10 mouse cellular contexts compared by ENCODE assay signal in the genomic region with DNA sequence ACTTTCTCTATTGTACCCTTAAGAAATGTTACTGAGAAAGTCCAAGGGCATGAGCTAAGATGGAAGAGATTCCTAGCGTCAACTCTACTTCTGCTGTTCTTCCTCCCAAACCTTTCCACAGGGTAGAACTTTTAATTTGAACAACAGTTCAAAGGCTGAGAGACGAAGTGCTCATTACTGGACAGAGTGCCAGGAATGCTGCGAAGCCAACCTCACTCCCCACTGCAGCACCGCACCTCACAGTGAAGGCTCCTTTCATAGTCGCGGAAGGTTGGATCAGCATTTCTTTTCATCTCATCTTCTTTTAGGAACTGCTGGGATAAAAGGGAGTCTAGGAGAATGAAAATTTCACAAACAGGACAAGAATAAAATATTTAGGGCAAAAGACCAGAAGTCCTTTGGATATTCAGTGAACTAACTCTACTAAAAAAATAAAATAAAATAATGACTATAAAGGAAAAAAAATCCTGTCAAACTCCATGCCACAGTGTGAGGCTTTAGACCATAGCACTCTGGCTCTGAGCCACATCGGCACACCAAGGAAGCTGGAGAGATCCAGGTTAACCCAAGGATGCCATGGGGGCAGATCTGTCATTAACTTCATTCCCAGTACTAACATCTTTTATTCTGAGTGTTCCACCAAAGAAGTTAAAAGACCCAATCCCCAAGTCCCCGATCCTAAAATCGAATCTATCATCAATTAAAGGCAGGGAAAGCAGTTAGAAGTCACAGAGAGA. TPM values are rescaled to one million over a fixed set of nuclear protein-coding genes. Genes with fewer than 3 reads are reported as not detected.
DNase-seq lines count a peak whose midpoint lies in the region; ATAC-seq and TF ChIP-seq lines count a peak whose summit lies in the region.
"Had no signal": no experiment of that assay in that cellular context is flagged by ENCODE, and none has a peak within 500 bp of the region (broad histone marks: within the 10 kb centered on the region; RNA-seq: fewer than 3 reads in every experiment).

No protein-coding gene starts in this region.

- H3K27me3 ChIP-seq in heart, embryonic 16.5 days (ENCODE audit: control insufficient read depth, insufficient read depth, low read length): no peaks in the 10 kb centered on the region
- H3K27me3 ChIP-seq in neural tube, embryonic 15.5 days (replicated peaks): no peaks in the 10 kb centered on the region
- H3K27me3 ChIP-seq in intestine, postnatal 0 days (replicated peaks; ENCODE audit: control insufficient read depth, insufficient read depth, low read length): no peaks in the 10 kb centered on the region
- no peaks in the 10 kb centered on the region for H3K27me3 ChIP-seq in stomach, embryonic 16.5 days (ENCODE audit: control insufficient read depth, insufficient read depth, low read length)

- peaks cover 60% of the 10 kb centered on the region for H3K4me1 ChIP-seq in heart, embryonic 16.5 days (ENCODE audit: control insufficient read depth, insufficient read depth, low read length)
- peaks cover 44% of the 10 kb centered on the region for H3K4me1 ChIP-seq in neural tube, embryonic 15.5 days
- peaks cover 20% of the 10 kb centered on the region for H3K4me1 ChIP-seq in intestine, postnatal 0 days (replicated peaks; ENCODE audit: control insufficient read depth, insufficient read depth, low read length)
- H3K4me1 ChIP-seq in stomach, embryonic 16.5 days (ENCODE audit: control insufficient read depth, insufficient read depth, low read length): peaks cover 56% of the 10 kb centered on the region

- 47% methylated on average over 9 of the region's 9 CpGs for WGBS in heart, embryonic 16.5 days
- 53% methylated on average over 9 of the region's 9 CpGs for WGBS in neural tube, embryonic 15.5 days
- 72% methylated on average over 9 of the region's 9 CpGs for WGBS in intestine, postnatal 0 days
- 64% methylated on average over 9 of the region's 9 CpGs for WGBS in stomach, embryonic 16.5 days

- ATAC-seq in heart, embryonic 16.5 days (replicated peaks; ENCODE audit: extremely low read depth, insufficient read depth, low FRiP score): no peak
- no peak for ATAC-seq in neural tube, embryonic 15.5 days (ENCODE audit: low FRiP score)
- no peak for ATAC-seq in intestine, postnatal 0 days
- ATAC-seq in stomach, embryonic 16.5 days (ENCODE audit: insufficient read depth, low FRiP score): no peak
- no peak for ATAC-seq in erythroid progenitor cell, adult 5-6 weeks (replicated peaks; ENCODE audit: low FRiP score, poor library complexity, severe bottlenecking)

- H3K9ac ChIP-seq in heart, embryonic 16.5 days (ENCODE audit: low read length): peak overlapping the region; percentile 57
- H3K9ac ChIP-seq in neural tube, embryonic 15.5 days (replicated peaks): no peak overlapping the region
- no peak overlapping the region for H3K9ac ChIP-seq in intestine, postnatal 0 days (ENCODE audit: low read depth, low read length)
- H3K9ac ChIP-seq in stomach, embryonic 16.5 days (ENCODE audit: low read length): peak overlapping the region; percentile 50

- H3K36me3 ChIP-seq in heart, embryonic 16.5 days (ENCODE audit: control insufficient read depth, insufficient read depth): no peaks in the 10 kb centered on the region
- H3K36me3 ChIP-seq in neural tube, embryonic 15.5 days: no peaks in the 10 kb centered on the region
- no peaks in the 10 kb centered on the region for H3K36me3 ChIP-seq in intestine, postnatal 0 days (ENCODE audit: control insufficient read depth, insufficient read depth)
- no peaks in the 10 kb centered on the region for H3K36me3 ChIP-seq in stomach, embryonic 16.5 days (ENCODE audit: control insufficient read depth, insufficient read depth, low read length)

- H3K4me2 ChIP-seq in heart, embryonic 16.5 days (ENCODE audit: low read depth, low read length): peak overlapping the region; percentile 51
- H3K4me2 ChIP-seq in neural tube, embryonic 15.5 days: no peak overlapping the region
- H3K4me2 ChIP-seq in intestine, postnatal 0 days (replicated peaks; ENCODE audit: low read depth): no peak overlapping the region
- H3K4me2 ChIP-seq in stomach, embryonic 16.5 days (ENCODE audit: low read depth, low read length): peak overlapping the region; percentile 28

- H3K27ac ChIP-seq in heart, embryonic 16.5 days (ENCODE audit: low read length): peak overlapping the region; percentile 90
- H3K27ac ChIP-seq in neural tube, embryonic 15.5 days (replicated peaks): 0 out of 2 replicates have a peak overlapping the region, but pooled peaks have one; percentile 0
- H3K27ac ChIP-seq in intestine, postnatal 0 days (ENCODE audit: low read depth, low read length): peak overlapping the region; percentile 24; the same call in 1 of the 2 replicates
- peak overlapping the region; percentile 88 for H3K27ac ChIP-seq in stomach, embryonic 16.5 days (ENCODE audit: low read length)

- no peaks in the 10 kb centered on the region for H3K9me3 ChIP-seq in heart, embryonic 16.5 days (replicated peaks; ENCODE audit: control insufficient read depth, low read length)
- H3K9me3 ChIP-seq in neural tube, embryonic 15.5 days (replicated peaks): no peaks in the 10 kb centered on the region
- no peaks in the 10 kb centered on the region for H3K9me3 ChIP-seq in intestine, postnatal 0 days (ENCODE audit: control insufficient read depth)
- H3K9me3 ChIP-seq in stomach, embryonic 16.5 days (replicated peaks; ENCODE audit: control insufficient read depth, low read length): no peaks in the 10 kb centered on the region

- TF ChIP-seq CTCF in intestine, postnatal 0 days (IDR thresholded peaks at IDR 0.05; ENCODE audit: low read depth): no peak

- DNase-seq in heart, adult 8-10 months (ENCODE audit: low spot score): no peak
- DNase-seq in neural tube, embryonic 10.5 days (ENCODE audit: extremely low spot score, low spot score): no peak
- no peak for DNase-seq in layer of hippocampus, adult 8-10 months (ENCODE audit: low spot score in 2 of 2)
- DNase-seq: liver; midbrain, embryonic 14.5 days had no signal

- H3K4me3 ChIP-seq in heart, embryonic 16.5 days (ENCODE audit: low read length): 0 out of 2 replicates have a peak overlapping the region, but pooled peaks have one; percentile 6
- H3K4me3 ChIP-seq in neural tube, embryonic 15.5 days (replicated peaks): no peak overlapping the region
- H3K4me3 ChIP-seq in intestine, postnatal 0 days (ENCODE audit: low read depth, low read length): no peak overlapping the region
- H3K4me3 ChIP-seq in stomach, embryonic 16.5 days (replicated peaks; ENCODE audit: low read length): no peak overlapping the region

RNA-seq across cellular contexts. Expression of a gene that starts 5.3 kb away (rescaled TPM):
- 3.6 and 3.9 TPM in 2 replicates for polyA plus RNA-seq in heart, embryonic 16.5 days (2015; fragmentation: Nextera tagmentation; extraction: Ambion mirVana)
- total RNA-seq in heart, adult 8-10 months (2022): 10 to 100 TPM; 10.3 to 22.4 (median 13.3) TPM
- 3.9 and 4.8 TPM in 2 replicates for polyA plus RNA-seq in neural tube, embryonic 15.5 days (2015; fragmentation: Nextera tagmentation; extraction: Ambion mirVana)
- polyA plus RNA-seq in intestine, postnatal 0 days (2015; fragmentation: Nextera tagmentation; extraction: Ambion mirVana): 6.1 and 6.8 TPM in 2 replicates
- polyA plus RNA-seq in stomach, embryonic 16.5 days (2015; fragmentation: Nextera tagmentation; extraction: Ambion mirVana): 2.0 and 2.5 TPM in 2 replicates
- total RNA-seq in erythroid progenitor cell, adult 5-6 weeks (2015; ENCODE audit: low replicate concordance): 13.7 and 15.9 TPM in 2 replicates
- total RNA-seq in erythroid progenitor cell, adult 5-6 weeks (2017; ENCODE audit: low replicate concordance): 11.3 and 13.9 TPM in 2 replicates
- 10 to 100 TPM; 29.8 to 32.4 (median 31.2) TPM for total RNA-seq in layer of hippocampus, adult 8-10 months (2022)

RNA-seq across cellular contexts. Expression of a gene that starts 52.5 kb away (rescaled TPM):
- 7.7 and 10.4 TPM in 2 replicates for polyA plus RNA-seq in heart, embryonic 16.5 days (2015; fragmentation: Nextera tagmentation; extraction: Ambion mirVana)
- total RNA-seq in heart, adult 8-10 months (2022): 10 to 100 TPM in 2 of 4 experiments, 1 to 10 TPM in 2; 6.9 to 11.2 (median 8.7) TPM
- polyA plus RNA-seq in neural tube, embryonic 15.5 days (2015; fragmentation: Nextera tagmentation; extraction: Ambion mirVana): 1.6 and 3.0 TPM in 2 replicates
- 2.8 and 3.4 TPM in 2 replicates for polyA plus RNA-seq in intestine, postnatal 0 days (2015; fragmentation: Nextera tagmentation; extraction: Ambion mirVana)
- polyA plus RNA-seq in stomach, embryonic 16.5 days (2015; fragmentation: Nextera tagmentation; extraction: Ambion mirVana): 8.4 and 9.1 TPM in 2 replicates
- 2.1 TPM in 1 of 2 replicates, not detected in the other for total RNA-seq in erythroid progenitor cell, adult 5-6 weeks (2015; ENCODE audit: low replicate concordance)
- total RNA-seq in erythroid progenitor cell, adult 5-6 weeks (2017; ENCODE audit: low replicate concordance): 1.1 and 2.4 TPM in 2 replicates
- total RNA-seq in layer of hippocampus, adult 8-10 months (2022): 1 to 10 TPM; 4.1 to 7.0 (median 4.9) TPM

Comparison
In these comparisons a context has a peak if more than half of its experiments do, and no peak if none do; other contexts are left out.
1. H3K27ac ChIP-seq: peak in every context shown above with its lines; median percentile 90 in heart, embryonic 16.5 days; 88 in stomach, embryonic 16.5 days; 24 in intestine, postnatal 0 days; 0 in neural tube, embryonic 15.5 days.
2. H3K4me2 ChIP-seq: peak in heart, embryonic 16.5 days (single experiment) and stomach, embryonic 16.5 days (single experiment); none in neural tube, embryonic 15.5 days (single experiment) and intestine, postnatal 0 days (single experiment).
3. H3K9ac ChIP-seq: peak in heart, embryonic 16.5 days (single experiment) and stomach, embryonic 16.5 days (single experiment); none in neural tube, embryonic 15.5 days (single experiment) and intestine, postnatal 0 days (single experiment).